Mouse (Mus musculus) erythroblast, embryonic 14.5 days (primary cell): ENCODE data around the gene Ovca2. TPM values are rescaled to one million over a fixed set of nuclear protein-coding genes. Genes with fewer than 3 reads are reported as not detected.

Experiments used
- H3K27me3 ChIP-seq: 2 replicates; pipeline ENCODE4 v1.6.1; 2012; ENCODE audit warnings: inconsistent platforms; ENCODE audit not compliant: control insufficient read depth
- H3K36me3 ChIP-seq: 2 replicates; pipeline ENCODE4 v1.6.1; 2012; ENCODE audit warnings: mild to moderate bottlenecking, inconsistent platforms; ENCODE audit not compliant: control insufficient read depth
- H3K4me1 ChIP-seq: 2 replicates; pipeline ENCODE4 v1.6.1; 2012; ENCODE audit warnings: inconsistent platforms; ENCODE audit not compliant: control insufficient read depth
- H3K4me3 ChIP-seq: replicated peaks from 2 replicates; pipeline ENCODE3; 2012; ENCODE audit warnings: moderate library complexity, mild to moderate bottlenecking, inconsistent platforms
- H3K9me3 ChIP-seq: 2 replicates; pipeline ENCODE4 v1.6.1; 2012; ENCODE audit warnings: low read length, inconsistent platforms, mixed read lengths; ENCODE audit not compliant: control insufficient read depth
- GATA1 ChIP-seq: IDR thresholded peaks from 2 replicates; pipeline ENCODE4 v1.6.1; 2012; ENCODE audit warnings: low read length, inconsistent platforms, mixed read lengths
- TAL1 ChIP-seq: IDR thresholded peaks from 3 replicates; pipeline ENCODE4 v1.6.1; 2012; ENCODE audit warnings: low read length, inconsistent platforms, mixed read lengths
- polyA plus RNA-seq: library from polyadenylated mRNA; stranded (reverse); fragments of >175 nt; gene quantifications from 2 replicates; pipeline ENCODE4 v1.2.3, GENCODE M21; 2012

The Ovca2 gene
- polyA plus RNA-seq, 1 experiment, result 0.13 TPM

- H3K36me3 ChIP-seq, result peaks cover 11% of the 10 kb centered on the region
- H3K4me3 ChIP-seq, result no peak overlapping the region
- peaks cover 31% of the 10 kb centered on the region for H3K9me3 ChIP-seq
- peaks cover 56% of the 10 kb centered on the region for H3K4me1 ChIP-seq
- H3K27me3 ChIP-seq, result peaks cover 88% of the 10 kb centered on the region
- TF ChIP-seq TAL1 (no peak), GATA1 (no peak)
Observed at GRCm38 (mm10) chr11:75166861-75167642, 11.6 kb downstream of the Ovca2 start.

- peaks cover 80% of the 10 kb centered on the region for H3K27me3 ChIP-seq
- no peak overlapping the region for H3K4me3 ChIP-seq
- H3K9me3 ChIP-seq, result peaks cover 28% of the 10 kb centered on the region
Observed at GRCm38 (mm10) chr11:75166193-75166842, 12.3 kb downstream of the Ovca2 start.

GRCm38 (mm10) chr11:75165441-75166192, 13.0 kb downstream of the Ovca2 start:
- TF ChIP-seq TAL1 (no peak), GATA1 (no peak)
- Histone ChIP-seq H3K4me1 (peaks cover 53% of the 10 kb centered on the region), H3K27me3 (peaks cover 73% of the 10 kb centered on the region), H3K9me3 (peaks cover 26% of the 10 kb centered on the region), H3K36me3 (peaks cover 20% of the 10 kb centered on the region), H3K4me3 (no peak overlapping the region)

More at GRCm38 (mm10) chr11:75166193-75166842, 12.3 kb downstream of the Ovca2 start:
- peaks cover 15% of the 10 kb centered on the region for H3K36me3 ChIP-seq
- TF ChIP-seq GATA1 (no peak), TAL1 (no peak)
- peaks cover 54% of the 10 kb centered on the region for H3K4me1 ChIP-seq

- H3K4me1 ChIP-seq, result peaks cover 45% of the 10 kb centered on the region
- H3K27me3 ChIP-seq, result peaks cover 65% of the 10 kb centered on the region
- peaks cover 26% of the 10 kb centered on the region for H3K9me3 ChIP-seq
- no peak overlapping the region for H3K4me3 ChIP-seq
- H3K36me3 ChIP-seq, result peaks cover 29% of the 10 kb centered on the region
- no peak for TF ChIP-seq GATA1
- no peak for TF ChIP-seq TAL1
Observed at GRCm38 (mm10) chr11:75164750-75165149, 13.9 kb downstream of the Ovca2 start.

- H3K27me3 ChIP-seq, result peaks cover 58% of the 10 kb centered on the region
- peaks cover 38% of the 10 kb centered on the region for H3K4me1 ChIP-seq
Observed at GRCm38 (mm10) chr11:75164051-75164450, 14.6 kb downstream of the Ovca2 start.

GRCm38 (mm10) chr11:75163379-75163778, 15.3 kb downstream of the Ovca2 start:
- H3K36me3 ChIP-seq, result peaks cover 37% of the 10 kb centered on the region
- TF ChIP-seq GATA1 (no peak), TAL1 (no peak)

More at GRCm38 (mm10) chr11:75164051-75164450, 14.6 kb downstream of the Ovca2 start:
- peaks cover 36% of the 10 kb centered on the region for H3K36me3 ChIP-seq
- TF ChIP-seq GATA1 (no peak), TAL1 (no peak)
- H3K4me3 ChIP-seq, result no peak overlapping the region
- H3K9me3 ChIP-seq, result peaks cover 26% of the 10 kb centered on the region

GRCm38 (mm10) chr11:75162591-75163080, 16.0 kb downstream of the Ovca2 start:
- Histone ChIP-seq H3K4me3 (no peak overlapping the region), H3K36me3 (peaks cover 37% of the 10 kb centered on the region), H3K27me3 (peaks cover 43% of the 10 kb centered on the region), H3K9me3 (peaks cover 24% of the 10 kb centered on the region), H3K4me1 (peaks cover 26% of the 10 kb centered on the region)
- no peak for TF ChIP-seq GATA1
- TF ChIP-seq TAL1, result no peak

More at GRCm38 (mm10) chr11:75163379-75163778, 15.3 kb downstream of the Ovca2 start:
- Histone ChIP-seq H3K27me3 (peaks cover 51% of the 10 kb centered on the region), H3K9me3 (peaks cover 24% of the 10 kb centered on the region), H3K4me3 (no peak overlapping the region), H3K4me1 (peaks cover 31% of the 10 kb centered on the region)

GRCm38 (mm10) chr11:75161417-75162008, 17.1 kb downstream of the Ovca2 start:
- TF ChIP-seq TAL1, result no peak
- Histone ChIP-seq H3K27me3 (peaks cover 32% of the 10 kb centered on the region), H3K9me3 (peaks cover 14% of the 10 kb centered on the region), H3K4me1 (peaks cover 16% of the 10 kb centered on the region), H3K4me3 (no peak overlapping the region), H3K36me3 (peaks cover 40% of the 10 kb centered on the region)

GRCm38 (mm10) chr11:75160954-75161353, 17.7 kb downstream of the Ovca2 start:
- peaks cover 44% of the 10 kb centered on the region for H3K36me3 ChIP-seq
- peaks cover 27% of the 10 kb centered on the region for H3K27me3 ChIP-seq
- H3K4me3 ChIP-seq, result no peak overlapping the region
- H3K9me3 ChIP-seq, result peaks cover 9% of the 10 kb centered on the region
- peaks cover 10% of the 10 kb centered on the region for H3K4me1 ChIP-seq
- TF ChIP-seq TAL1, result no peak
- TF ChIP-seq GATA1, result no peak
